Mouse (Mus musculus) kidney, adult 2 months (tissue): ENCODE measurements at regions not wholly inside any gene's neighbourhood (a gene's known extent, or its start where the extent isn't known, plus 50 kb on each side); places are given as distances from the start of the nearest gene placed in this dataset.

ENCODE experiments used
- CTCF ChIP-seq: fragments of 200-500 bp; conservative IDR thresholded peaks from 2 replicates; pipeline ENCODE4 v1.5.1; 2011; ENCODE audit warnings: low read depth, mild to moderate bottlenecking, control low read depth, low read length, moderate library complexity, mixed read lengths; ENCODE audit not compliant: insufficient read depth, insufficient read length
- POLR2A ChIP-seq: fragments of 200-500 bp; IDR thresholded peaks from one replicate; pipeline ENCODE4 v1.6.1; 2011; ENCODE audit warnings: low read depth, low read length, control low read depth

DNA sequence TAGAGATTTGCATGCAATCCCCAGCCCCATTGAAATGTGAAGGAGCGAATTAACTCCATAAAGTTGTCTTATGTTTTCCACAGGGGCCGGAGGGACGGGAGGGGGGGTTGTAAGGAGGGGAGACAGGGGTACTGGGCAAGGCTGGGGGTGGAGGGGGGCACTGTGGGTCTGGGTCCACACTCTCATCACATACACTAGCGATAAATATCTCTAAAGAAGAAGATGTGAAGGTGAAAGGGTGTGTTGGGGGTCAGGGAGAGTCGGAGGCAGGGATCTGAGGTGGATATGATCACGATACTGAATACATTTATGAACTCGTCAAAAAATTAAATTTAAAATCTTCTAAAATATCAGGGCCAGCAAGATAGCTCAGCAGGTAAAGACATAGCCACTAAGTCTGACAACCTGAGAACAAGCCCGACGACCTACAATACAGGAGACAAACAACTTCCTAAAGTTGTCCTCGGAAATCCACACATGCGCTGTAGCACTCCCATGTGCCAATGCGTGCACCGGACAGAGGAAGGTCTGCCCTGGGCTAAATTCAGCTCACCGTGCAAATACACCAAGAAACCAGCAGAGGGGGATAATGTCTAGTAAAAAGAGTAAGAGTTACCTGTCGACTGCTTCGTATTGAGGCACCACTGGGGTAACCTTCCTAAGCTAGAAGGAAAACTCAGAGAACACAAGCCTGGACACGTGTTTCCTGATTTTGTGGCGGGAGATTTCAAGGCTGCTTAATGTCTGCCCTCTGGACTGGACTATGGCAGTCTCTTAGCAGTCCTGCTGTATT lies 85.6 kb upstream of the Nt5e start:
- TF ChIP-seq CTCF (peak; percentile 70), POLR2A (no peak)
